Mouse (Mus musculus) E14TG2a.4 (cell line): ENCODE data around the gene Ltn1.

ENCODE experiments used
- CTCF ChIP-seq: conservative IDR thresholded peaks from 2 replicates; pipeline ENCODE4 v1.5.1; 2014; ENCODE audit warnings: low read length
- POU5F1 ChIP-seq: IDR thresholded peaks from 2 replicates; pipeline ENCODE4 v1.6.1; 2014; ENCODE audit warnings: low read length, borderline replicate concordance

- TF ChIP-seq CTCF (peak; percentile 79), POU5F1 (no peak)
These were observed 38.4 kb downstream of the Ltn1 start for GRCm38 (mm10) chr16:87393813-87394548.
